Mouse (Mus musculus) lung, postnatal 10 days (tissue): Measurements from ENCODE around the gene Bmp8b.
A peak's percentile ranks its signal among the peaks of the same experiment; 100 is the strongest.
"Not testable (repeated sequence)": the region's sequence is repeated elsewhere in the genome, so short reads cannot be mapped to it uniquely, and the experiment has no call there.

Experiments
- DNase-seq: peaks from one replicate; pipeline ENCODE4 v3.0.0; 2021

Gene Bmp8b

GRCm38 (mm10) chr4:123104651-123105450 is at the start of gene Bmp8b:
Gene Bmp8b, plus strand, starts transcription at chr4:123105165.
- peak; percentile 32 for DNase-seq

DNA sequence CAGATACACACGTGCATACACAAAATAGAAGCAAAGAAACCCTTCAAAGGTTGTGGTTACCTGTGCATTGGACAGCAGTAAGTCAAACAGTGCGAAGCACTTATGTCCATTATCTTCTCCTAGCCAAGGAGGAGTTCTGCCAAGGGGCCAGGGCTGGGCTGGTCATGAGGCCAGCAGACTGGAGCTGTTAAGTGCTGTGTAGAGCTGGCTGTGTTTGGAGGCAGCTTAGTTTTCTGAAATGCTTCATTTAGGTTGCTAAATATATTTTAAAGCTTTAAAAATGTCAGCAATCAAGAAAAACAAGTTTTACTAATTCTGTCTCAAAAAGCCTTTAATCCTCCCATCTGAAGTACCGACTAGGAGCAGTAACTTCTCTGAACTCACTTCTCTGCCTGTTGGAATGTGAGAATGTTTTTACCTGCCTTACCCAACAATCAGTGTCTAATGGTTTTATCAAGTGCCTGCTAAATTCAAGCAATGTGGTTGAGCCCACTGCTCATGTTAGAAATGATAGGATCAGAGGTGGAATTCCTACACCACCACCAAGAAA is 48.3 kb upstream of the Bmp8b start:
- peak; percentile 14 for DNase-seq

GRCm38 (mm10) chr4:123057957-123058356 is 47.0 kb upstream of the Bmp8b start:
- DNase-seq, result no peak

- no peak for DNase-seq
Observed at GRCm38 (mm10) chr4:123061744-123062143, 43.2 kb upstream of the Bmp8b start.

GRCm38 (mm10) chr4:123068646-123069045 is 36.3 kb upstream of the Bmp8b start:
- no peak for DNase-seq

DNA sequence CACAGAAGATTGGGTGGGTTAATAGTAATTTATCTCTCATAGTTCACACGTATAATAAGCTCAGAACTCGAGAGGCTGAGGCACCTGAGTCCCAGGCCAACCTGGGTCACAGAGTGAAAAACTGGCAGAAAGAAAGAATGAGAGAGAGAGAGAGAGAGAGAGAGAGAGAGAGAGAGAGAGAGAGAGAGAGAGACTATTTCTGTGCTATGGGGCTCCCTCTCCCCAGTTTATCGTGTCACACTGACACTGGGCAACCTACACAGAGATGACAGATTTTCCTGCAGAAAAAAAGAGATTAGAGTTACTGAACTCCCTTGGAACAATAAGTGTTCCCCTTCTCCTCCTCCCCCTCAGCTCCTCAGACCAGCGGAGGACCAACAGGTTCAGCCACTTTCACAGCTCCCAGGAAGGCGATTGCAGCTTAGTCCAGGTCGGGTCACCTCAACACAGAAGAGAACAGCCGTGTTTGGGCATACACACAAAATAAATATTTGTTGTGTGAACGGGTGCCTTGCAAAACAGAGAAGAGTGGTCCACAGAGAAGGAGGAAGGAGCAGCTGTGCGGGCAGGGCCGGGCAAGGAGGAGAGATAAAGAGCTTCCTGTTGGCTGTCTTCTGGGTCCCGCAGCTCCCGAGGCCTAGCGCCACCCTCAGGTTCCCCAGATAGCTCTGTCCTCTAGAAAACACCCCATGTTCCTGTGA is 33.5 kb upstream of the Bmp8b start:
- DNase-seq, result peak; percentile 69

DNA sequence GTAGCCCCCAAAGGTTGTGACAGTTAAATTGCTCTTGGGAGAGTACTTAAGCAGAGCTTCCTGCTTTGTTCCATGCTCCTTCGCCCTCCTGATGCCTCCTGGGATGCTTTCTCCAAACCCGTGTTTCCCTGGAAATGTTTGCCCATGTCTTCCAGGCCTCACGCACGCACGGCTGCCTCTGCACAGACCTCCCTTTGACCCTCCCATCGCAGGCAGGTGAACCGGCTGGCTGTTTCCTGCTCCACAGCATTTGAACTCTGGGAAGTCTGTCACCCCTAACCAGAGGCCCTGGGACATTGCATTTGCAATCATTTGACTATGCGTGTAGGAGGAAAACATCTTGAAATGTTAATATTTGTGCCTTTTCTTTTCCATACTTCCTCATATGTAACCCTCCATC is 28.0 kb upstream of the Bmp8b start:
- DNase-seq, result no peak

DNA sequence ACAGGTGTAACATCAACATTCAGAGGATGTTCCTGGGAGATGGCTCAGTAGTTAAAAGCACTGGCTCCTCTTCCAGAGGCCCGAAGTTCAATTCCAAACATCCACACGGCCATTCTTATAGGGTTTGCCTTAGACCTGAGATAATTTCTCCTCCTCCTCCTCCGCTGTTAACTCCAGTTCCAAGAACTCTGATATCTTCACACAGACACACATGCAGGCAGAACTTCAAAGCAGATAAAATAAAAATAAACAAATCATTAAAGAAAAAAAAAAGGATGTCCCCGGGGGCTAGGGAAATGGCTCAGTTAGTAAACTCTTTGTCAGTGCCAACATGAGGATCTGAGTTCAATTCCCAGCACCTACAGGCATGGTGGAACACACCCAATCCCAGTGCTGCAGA is 26.7 kb upstream of the Bmp8b start:
- no peak for DNase-seq

DNA sequence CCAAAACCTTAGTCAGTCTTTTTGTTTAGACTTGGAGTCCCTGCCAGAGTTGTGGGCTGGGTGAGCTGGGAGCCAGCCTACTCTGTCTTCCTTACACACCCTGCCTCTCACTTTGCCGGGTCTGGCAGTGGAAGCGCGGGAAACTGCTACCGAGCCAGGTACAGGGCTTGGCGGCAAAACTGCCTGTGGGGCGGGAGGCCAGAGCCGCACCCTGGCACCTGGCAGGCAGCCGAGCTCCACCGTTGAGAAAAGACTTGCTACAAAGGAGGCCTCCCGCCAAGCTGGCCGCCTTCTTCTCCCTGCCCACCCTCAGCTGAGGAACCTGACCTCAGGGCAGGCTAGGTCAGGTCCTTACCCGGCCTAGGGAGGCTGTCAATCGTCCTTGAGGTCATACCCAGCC is 24.2 kb upstream of the Bmp8b start:
- peak; percentile 52 for DNase-seq

GRCm38 (mm10) chr4:123082283-123083163 is 22.4 kb upstream of the Bmp8b start:
- DNase-seq, result peak; percentile 68

DNA sequence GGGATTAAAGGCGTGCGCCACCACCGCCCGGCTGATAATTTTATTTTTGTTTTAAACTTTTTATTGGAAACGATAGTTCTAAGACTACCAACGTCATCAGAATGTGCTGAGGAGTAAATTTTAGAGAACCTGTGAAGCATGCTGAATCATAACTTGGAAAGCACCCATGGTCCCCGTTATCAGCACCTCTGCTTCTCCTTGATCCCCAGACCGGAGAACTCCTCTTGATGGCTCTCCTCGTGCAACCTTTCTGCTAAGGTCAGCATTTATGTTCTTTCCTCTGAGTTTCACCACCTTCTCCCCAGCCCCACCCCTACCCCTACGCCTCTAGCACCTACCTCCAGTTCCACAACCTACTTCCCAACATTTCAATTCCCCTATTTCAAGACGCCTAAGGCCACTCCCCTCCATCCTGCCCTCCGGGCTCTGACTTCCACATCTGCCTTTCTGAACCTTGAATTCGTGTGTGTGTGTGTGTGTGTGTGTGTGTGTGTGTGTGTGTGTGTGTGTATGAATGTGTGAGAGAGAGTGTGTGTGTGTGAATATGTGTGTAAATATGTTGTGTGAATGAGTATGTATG is 21.6 kb upstream of the Bmp8b start:
- no peak for DNase-seq

DNA sequence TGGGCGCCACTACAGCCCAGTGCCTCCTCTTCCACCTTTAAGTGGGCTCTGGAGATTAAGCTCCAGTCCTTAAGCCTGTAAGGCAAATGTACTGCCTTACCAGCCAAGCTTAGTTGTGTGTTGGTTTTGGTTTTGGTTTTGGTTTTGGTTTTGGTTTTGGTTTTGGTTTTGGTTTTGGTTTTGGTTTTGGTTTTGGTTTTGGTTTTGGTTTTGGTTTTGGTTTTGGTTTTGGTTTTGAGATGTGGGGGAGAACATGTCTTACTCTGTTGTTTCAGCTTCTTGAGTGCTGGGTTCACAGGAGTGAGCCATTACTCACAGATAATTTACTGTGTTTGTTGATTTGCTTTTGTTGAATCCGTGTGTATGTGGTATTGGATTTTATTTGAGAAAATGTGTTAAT is 19.7 kb upstream of the Bmp8b start:
- no peak for DNase-seq

- no peak for DNase-seq
Observed at GRCm38 (mm10) chr4:123086381-123086780, 18.6 kb upstream of the Bmp8b start.

- no peak for DNase-seq
Observed at GRCm38 (mm10) chr4:123092621-123093020, 12.3 kb upstream of the Bmp8b start.

DNA sequence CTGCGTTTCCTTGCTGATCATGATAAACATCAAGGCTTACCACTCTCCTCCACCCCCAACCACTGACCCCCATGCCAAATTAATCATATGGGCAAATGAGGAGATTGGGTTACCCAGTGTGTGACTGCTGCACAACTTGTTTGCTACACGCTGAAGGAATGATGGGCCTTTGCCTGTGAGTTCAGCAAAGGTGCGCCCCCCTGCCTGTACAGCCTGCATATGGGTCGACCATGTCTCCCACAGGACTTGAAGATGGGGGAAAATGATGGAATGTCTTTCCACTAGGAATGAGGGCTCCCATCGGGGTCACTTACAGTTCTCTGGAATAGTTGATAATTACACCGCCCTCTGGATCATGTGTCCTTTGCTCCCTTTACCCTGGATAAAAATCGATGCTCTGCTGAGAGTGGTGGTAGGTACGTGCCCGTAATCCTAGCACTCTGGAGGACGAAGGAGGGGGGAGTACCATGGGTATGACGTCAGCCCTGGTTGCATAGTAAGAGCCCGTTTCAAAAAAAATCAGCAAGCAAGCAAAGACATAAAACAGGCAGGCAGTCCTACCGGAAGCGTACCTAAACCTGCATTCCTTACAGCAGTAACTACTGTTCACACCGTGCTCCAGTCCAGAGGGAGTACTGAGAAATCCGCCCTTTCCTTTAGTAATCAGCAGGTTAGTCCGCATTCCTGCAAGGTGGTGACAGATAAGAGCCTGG is 11.7 kb upstream of the Bmp8b start:
- no peak for DNase-seq

GRCm38 (mm10) chr4:123093869-123094268 is 11.1 kb upstream of the Bmp8b start:
- no peak for DNase-seq

GRCm38 (mm10) chr4:123105451-123105790 is 456 bp downstream of the Bmp8b start:
- no peak for DNase-seq

- not testable (repeated sequence) for DNase-seq
Observed at GRCm38 (mm10) chr4:123105929-123106328, 964 bp downstream of the Bmp8b start.

- no peak for DNase-seq
Observed at GRCm38 (mm10) chr4:123106864-123107263, 1.9 kb downstream of the Bmp8b start.

- DNase-seq, result no peak
Observed at GRCm38 (mm10) chr4:123108056-123108455, 3.1 kb downstream of the Bmp8b start.

DNA sequence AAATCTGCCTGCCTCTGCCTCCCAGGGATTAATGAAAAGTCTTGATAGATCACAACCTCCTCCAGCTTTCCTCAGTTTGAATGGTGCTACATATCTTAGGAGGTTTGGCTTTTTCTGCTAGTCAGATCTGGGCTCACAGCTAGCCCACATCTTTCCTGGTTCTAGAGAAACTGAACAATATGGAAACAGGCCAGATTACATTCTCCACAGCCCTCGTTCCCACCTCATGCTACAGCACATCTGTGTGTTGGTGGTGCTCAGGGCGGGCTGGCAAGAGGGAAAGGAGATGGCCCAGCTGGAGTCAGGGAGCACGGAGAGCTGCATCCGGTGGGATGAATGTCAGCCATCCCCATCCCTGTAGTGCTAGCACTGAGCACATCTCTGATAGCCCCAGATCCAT is 5.8 kb downstream of the Bmp8b start:
- no peak for DNase-seq
